Mouse (Mus musculus): ENCODE results near the gene Pycard. TPM values are rescaled to one million over a fixed set of nuclear protein-coding genes. Genes with fewer than 3 reads are reported as not detected.

Gene Pycard
- polyA plus RNA-seq, 1 experiment from 2014 or later, result 4.9 TPM

- no peak for ATAC-seq
- no peak overlapping the region for H3K4me2 ChIP-seq (ENCODE audit: low read length)
- peaks cover 8% of the 10 kb centered on the region for H3K27me3 ChIP-seq (replicated peaks; ENCODE audit: control insufficient read depth, insufficient read depth, low read length)
- H3K4me1 ChIP-seq (replicated peaks; ENCODE audit: control insufficient read depth, insufficient read depth, low read length), result no peaks in the 10 kb centered on the region
- no peak overlapping the region for H3K9ac ChIP-seq (replicated peaks; ENCODE audit: low read depth, low read length)
- H3K9me3 ChIP-seq (ENCODE audit: control insufficient read depth, low read length), result no peaks in the 10 kb centered on the region
- no peak overlapping the region for H3K4me3 ChIP-seq (replicated peaks; ENCODE audit: low read length)
- 26% methylated on average over 35 of the region's 35 CpGs for WGBS
- no peaks in the 10 kb centered on the region for H3K36me3 ChIP-seq (ENCODE audit: control insufficient read depth, insufficient read depth)
- no peak overlapping the region for H3K27ac ChIP-seq (ENCODE audit: low read length)
These were observed 11.1 kb upstream of the Pycard start for GRCm38 (mm10) chr7:128004487-128005362.

GRCm38 (mm10) chr7:128004150-128004486 lies 10.5 kb upstream of the Pycard start:
- H3K4me1 ChIP-seq (replicated peaks; ENCODE audit: control insufficient read depth, insufficient read depth, low read length), result no peaks in the 10 kb centered on the region
- H3K27me3 ChIP-seq (replicated peaks; ENCODE audit: control insufficient read depth, insufficient read depth, low read length), result peaks cover 8% of the 10 kb centered on the region
- H3K9ac ChIP-seq (replicated peaks; ENCODE audit: low read depth, low read length), result no peak overlapping the region
- H3K27ac ChIP-seq (ENCODE audit: low read length), result no peak overlapping the region
- WGBS, result 81% methylated on average over 5 of the region's 5 CpGs
- ATAC-seq, result no peak
- no peak overlapping the region for H3K4me3 ChIP-seq (replicated peaks; ENCODE audit: low read length)
- H3K4me2 ChIP-seq (ENCODE audit: low read length), result no peak overlapping the region
- H3K36me3 ChIP-seq (ENCODE audit: control insufficient read depth, insufficient read depth), result no peaks in the 10 kb centered on the region
- no peaks in the 10 kb centered on the region for H3K9me3 ChIP-seq (ENCODE audit: control insufficient read depth, low read length)

- no peaks in the 10 kb centered on the region for H3K9me3 ChIP-seq (ENCODE audit: control insufficient read depth, low read length)
- no peak within 1 kb of the TSS for H3K27ac ChIP-seq (ENCODE audit: low read length)
- WGBS, result 89% methylated on average over 2 of the region's 2 CpGs
- H3K9ac ChIP-seq (replicated peaks; ENCODE audit: low read depth, low read length), result no peak within 1 kb of the TSS
- no peaks in the 10 kb centered on the region for H3K36me3 ChIP-seq (ENCODE audit: control insufficient read depth, insufficient read depth)
- H3K4me2 ChIP-seq (ENCODE audit: low read length), result no peak within 1 kb of the TSS
- H3K27me3 ChIP-seq (replicated peaks; ENCODE audit: control insufficient read depth, insufficient read depth, low read length), result peaks cover 8% of the 10 kb centered on the region
- H3K4me3 ChIP-seq (replicated peaks; ENCODE audit: low read length), result no peak within 1 kb of the TSS
- no peaks in the 10 kb centered on the region for H3K4me1 ChIP-seq (replicated peaks; ENCODE audit: control insufficient read depth, insufficient read depth, low read length)
- ATAC-seq, result no peak
These were observed 10.0 kb upstream of the Pycard start, which contains the start of gene Trim72 for GRCm38 (mm10) chr7:128003688-128004087. TSS of gene Trim72 (plus strand) at chr7:128003949.

GRCm38 (mm10) chr7:128003098-128003497 lies 9.4 kb upstream of the Pycard start:
- WGBS, result 84% methylated on average over 6 of the region's 6 CpGs
- peaks cover 8% of the 10 kb centered on the region for H3K27me3 ChIP-seq (replicated peaks; ENCODE audit: control insufficient read depth, insufficient read depth, low read length)
- ATAC-seq, result no peak
- H3K36me3 ChIP-seq (ENCODE audit: control insufficient read depth, insufficient read depth), result no peaks in the 10 kb centered on the region
- no peaks in the 10 kb centered on the region for H3K9me3 ChIP-seq (ENCODE audit: control insufficient read depth, low read length)
- H3K4me1 ChIP-seq (replicated peaks; ENCODE audit: control insufficient read depth, insufficient read depth, low read length), result no peaks in the 10 kb centered on the region
- H3K27ac ChIP-seq (ENCODE audit: low read length), result no peak overlapping the region
- H3K9ac ChIP-seq (replicated peaks; ENCODE audit: low read depth, low read length), result no peak overlapping the region
- no peak overlapping the region for H3K4me2 ChIP-seq (ENCODE audit: low read length)
- no peak overlapping the region for H3K4me3 ChIP-seq (replicated peaks; ENCODE audit: low read length)

GRCm38 (mm10) chr7:128000068-128000950 lies 6.6 kb upstream of the Pycard start:
- peaks cover 4% of the 10 kb centered on the region; the same call in 1 of the 2 replicates for H3K27me3 ChIP-seq (replicated peaks; ENCODE audit: control insufficient read depth, insufficient read depth, low read length)
- 73% methylated on average over 1 of the region's 1 CpGs for WGBS
- H3K36me3 ChIP-seq (ENCODE audit: control insufficient read depth, insufficient read depth), result no peaks in the 10 kb centered on the region
- no peak overlapping the region for H3K4me3 ChIP-seq (replicated peaks; ENCODE audit: low read length)
- no peak overlapping the region for H3K27ac ChIP-seq (ENCODE audit: low read length)
- H3K9me3 ChIP-seq (ENCODE audit: control insufficient read depth, low read length), result no peaks in the 10 kb centered on the region
- no peaks in the 10 kb centered on the region for H3K4me1 ChIP-seq (replicated peaks; ENCODE audit: control insufficient read depth, insufficient read depth, low read length)
- H3K9ac ChIP-seq (replicated peaks; ENCODE audit: low read depth, low read length), result no peak overlapping the region
- no peak overlapping the region for H3K4me2 ChIP-seq (ENCODE audit: low read length)
- ATAC-seq, result no peak

- Histone ChIP-seq H3K27ac (ENCODE audit: low read length) (no peak overlapping the region), H3K4me2 (ENCODE audit: low read length) (no peak overlapping the region), H3K4me1 (replicated peaks; ENCODE audit: control insufficient read depth, insufficient read depth, low read length) (no peaks in the 10 kb centered on the region), H3K36me3 (ENCODE audit: control insufficient read depth, insufficient read depth) (no peaks in the 10 kb centered on the region), H3K4me3 (replicated peaks; ENCODE audit: low read length) (no peak overlapping the region), H3K27me3 (replicated peaks; ENCODE audit: control insufficient read depth, insufficient read depth, low read length) (no peaks in the 10 kb centered on the region; the same call in 1 of the 2 replicates), H3K9ac (replicated peaks; ENCODE audit: low read depth, low read length) (no peak overlapping the region), H3K9me3 (ENCODE audit: control insufficient read depth, low read length) (no peaks in the 10 kb centered on the region)
- ATAC-seq, result no peak
- 79% methylated on average over 1 of the region's 1 CpGs for WGBS
These were observed 5.8 kb upstream of the Pycard start for GRCm38 (mm10) chr7:127999436-127999835.

- Histone ChIP-seq H3K9me3 (ENCODE audit: control insufficient read depth, low read length) (no peaks in the 10 kb centered on the region), H3K9ac (replicated peaks; ENCODE audit: low read depth, low read length) (no peak overlapping the region), H3K4me1 (replicated peaks; ENCODE audit: control insufficient read depth, insufficient read depth, low read length) (no peaks in the 10 kb centered on the region), H3K27ac (ENCODE audit: low read length) (no peak overlapping the region), H3K27me3 (replicated peaks; ENCODE audit: control insufficient read depth, insufficient read depth, low read length) (no peaks in the 10 kb centered on the region), H3K4me2 (ENCODE audit: low read length) (no peak overlapping the region), H3K4me3 (replicated peaks; ENCODE audit: low read length) (no peak overlapping the region), H3K36me3 (ENCODE audit: control insufficient read depth, insufficient read depth) (no peaks in the 10 kb centered on the region; the same call in 1 of the 2 replicates)
- no peak for ATAC-seq
- WGBS, result 50% methylated on average over 5 of the region's 5 CpGs
These were observed 953 bp downstream of the Pycard start for GRCm38 (mm10) chr7:127992488-127993340.

GRCm38 (mm10) chr7:127991643-127992487 lies 1.8 kb downstream of the Pycard start:
- Histone ChIP-seq H3K27ac (ENCODE audit: low read length) (no peak overlapping the region), H3K4me2 (ENCODE audit: low read length) (no peak overlapping the region), H3K27me3 (replicated peaks; ENCODE audit: control insufficient read depth, insufficient read depth, low read length) (no peaks in the 10 kb centered on the region), H3K9ac (replicated peaks; ENCODE audit: low read depth, low read length) (no peak overlapping the region), H3K9me3 (ENCODE audit: control insufficient read depth, low read length) (no peaks in the 10 kb centered on the region), H3K4me3 (replicated peaks; ENCODE audit: low read length) (no peak overlapping the region), H3K36me3 (ENCODE audit: control insufficient read depth, insufficient read depth) (peaks cover 4% of the 10 kb centered on the region), H3K4me1 (replicated peaks; ENCODE audit: control insufficient read depth, insufficient read depth, low read length) (no peaks in the 10 kb centered on the region)
- 45% methylated on average over 6 of the region's 6 CpGs for WGBS
- ATAC-seq, result peak; percentile 70

All from forebrain, embryonic 16.5 days (tissue).